Mouse (Mus musculus): ENCODE measurements around the gene Mms19. TPM values are rescaled to one million over a fixed set of nuclear protein-coding genes. Genes with fewer than 3 reads are reported as not detected.

Gene Mms19
- polyA plus RNA-seq, 1 experiment from 2014 or later, result 17.2 TPM

- Histone ChIP-seq H3K9ac (no peak overlapping the region), H3K27me3 (replicated peaks) (no peaks in the 10 kb centered on the region), H3K27ac (replicated peaks) (no peak overlapping the region), H3K4me3 (no peak overlapping the region), H3K9me3 (no peaks in the 10 kb centered on the region), H3K4me1 (peaks cover 48% of the 10 kb centered on the region), H3K4me2 (no peak overlapping the region), H3K36me3 (no peaks in the 10 kb centered on the region)
- WGBS, result 79% methylated on average over 7 of the region's 7 CpGs
- no peak for ATAC-seq (ENCODE audit: extremely low read depth, insufficient number of reproducible peaks, low FRiP score, low TSS enrichment)
Measured at GRCm38 (mm10) chr19:42011123-42011522, 30.2 kb upstream of the Mms19 start.

- WGBS, result 67% methylated on average over 4 of the region's 4 CpGs
- H3K36me3 ChIP-seq, result no peaks in the 10 kb centered on the region
Measured at GRCm38 (mm10) chr19:42010436-42010835, 29.5 kb upstream of the Mms19 start.

GRCm38 (mm10) chr19:42009067-42009466, 28.1 kb upstream of the Mms19 start:
- Histone ChIP-seq H3K27ac (replicated peaks) (peak overlapping the region; percentile 65), H3K9me3 (no peaks in the 10 kb centered on the region), H3K4me2 (no peak overlapping the region), H3K27me3 (replicated peaks) (no peaks in the 10 kb centered on the region), H3K9ac (0 out of 2 replicates have a peak overlapping the region, but pooled peaks have one; percentile 12), H3K4me1 (peaks cover 62% of the 10 kb centered on the region), H3K36me3 (no peaks in the 10 kb centered on the region), H3K4me3 (no peak overlapping the region)
- no peak for ATAC-seq (ENCODE audit: extremely low read depth, insufficient number of reproducible peaks, low FRiP score, low TSS enrichment)
- WGBS, result 55% methylated on average over 7 of the region's 7 CpGs

More at GRCm38 (mm10) chr19:42010436-42010835, 29.5 kb upstream of the Mms19 start:
- Histone ChIP-seq H3K9ac (no peak overlapping the region), H3K4me1 (peaks cover 48% of the 10 kb centered on the region), H3K27me3 (replicated peaks) (no peaks in the 10 kb centered on the region), H3K9me3 (no peaks in the 10 kb centered on the region), H3K27ac (replicated peaks) (no peak overlapping the region), H3K4me3 (no peak overlapping the region), H3K4me2 (no peak overlapping the region)
- ATAC-seq (ENCODE audit: extremely low read depth, insufficient number of reproducible peaks, low FRiP score, low TSS enrichment), result no peak

GRCm38 (mm10) chr19:42008586-42008985, 27.6 kb upstream of the Mms19 start:
- H3K9ac ChIP-seq, result 0 out of 2 replicates have a peak overlapping the region, but pooled peaks have one; percentile 12
- no peaks in the 10 kb centered on the region for H3K36me3 ChIP-seq
- no peaks in the 10 kb centered on the region for H3K9me3 ChIP-seq
- H3K27me3 ChIP-seq (replicated peaks), result no peaks in the 10 kb centered on the region
- no peak overlapping the region for H3K4me2 ChIP-seq
- peak overlapping the region; percentile 65 for H3K27ac ChIP-seq (replicated peaks)
- no peak overlapping the region for H3K4me3 ChIP-seq
- 47% methylated on average over 3 of the region's 3 CpGs for WGBS
- ATAC-seq (ENCODE audit: extremely low read depth, insufficient number of reproducible peaks, low FRiP score, low TSS enrichment), result no peak
- H3K4me1 ChIP-seq, result peaks cover 66% of the 10 kb centered on the region

GRCm38 (mm10) chr19:42006568-42006967, 25.6 kb upstream of the Mms19 start:
- Histone ChIP-seq H3K36me3 (no peaks in the 10 kb centered on the region), H3K4me1 (peaks cover 66% of the 10 kb centered on the region), H3K27ac (replicated peaks) (no peak overlapping the region), H3K4me3 (no peak overlapping the region), H3K4me2 (no peak overlapping the region), H3K9ac (peak overlapping the region; percentile 34; the same call in 1 of the 2 replicates), H3K27me3 (replicated peaks) (no peaks in the 10 kb centered on the region), H3K9me3 (no peaks in the 10 kb centered on the region)
- no peak for ATAC-seq (ENCODE audit: extremely low read depth, insufficient number of reproducible peaks, low FRiP score, low TSS enrichment)
- 68% methylated on average over 8 of the region's 8 CpGs for WGBS

GRCm38 (mm10) chr19:42005616-42006015, 24.7 kb upstream of the Mms19 start:
- Histone ChIP-seq H3K36me3 (no peaks in the 10 kb centered on the region), H3K4me2 (no peak overlapping the region), H3K27ac (replicated peaks) (peak overlapping the region; percentile 37; the same call in 1 of the 2 replicates), H3K27me3 (replicated peaks) (no peaks in the 10 kb centered on the region), H3K9ac (no peak overlapping the region), H3K4me1 (peaks cover 68% of the 10 kb centered on the region), H3K9me3 (no peaks in the 10 kb centered on the region), H3K4me3 (no peak overlapping the region)
- no peak for ATAC-seq (ENCODE audit: extremely low read depth, insufficient number of reproducible peaks, low FRiP score, low TSS enrichment)
- WGBS, result 45% methylated on average over 3 of the region's 3 CpGs

- H3K9me3 ChIP-seq, result no peaks in the 10 kb centered on the region
- no peaks in the 10 kb centered on the region for H3K27me3 ChIP-seq (replicated peaks)
- H3K36me3 ChIP-seq, result no peaks in the 10 kb centered on the region
- peaks cover 77% of the 10 kb centered on the region for H3K4me1 ChIP-seq
- H3K4me3 ChIP-seq, result no peak overlapping the region
- 29% methylated on average over 6 of the region's 6 CpGs for WGBS
- no peak overlapping the region for H3K4me2 ChIP-seq
- no peak overlapping the region for H3K9ac ChIP-seq
- ATAC-seq (ENCODE audit: extremely low read depth, insufficient number of reproducible peaks, low FRiP score, low TSS enrichment), result no peak
- H3K27ac ChIP-seq (replicated peaks), result peak overlapping the region; percentile 63
Measured at GRCm38 (mm10) chr19:42004258-42004657, 23.3 kb upstream of the Mms19 start.

- Histone ChIP-seq H3K4me3 (no peak overlapping the region), H3K9ac (no peak overlapping the region), H3K27me3 (replicated peaks) (no peaks in the 10 kb centered on the region), H3K36me3 (no peaks in the 10 kb centered on the region), H3K4me2 (no peak overlapping the region), H3K27ac (replicated peaks) (peak overlapping the region; percentile 58), H3K9me3 (no peaks in the 10 kb centered on the region), H3K4me1 (peaks cover 75% of the 10 kb centered on the region)
- 85% methylated on average over 12 of the region's 12 CpGs for WGBS
- ATAC-seq (ENCODE audit: extremely low read depth, insufficient number of reproducible peaks, low FRiP score, low TSS enrichment), result no peak
Measured at GRCm38 (mm10) chr19:42001253-42001980, 20.5 kb upstream of the Mms19 start.

GRCm38 (mm10) chr19:42000446-42000958, 19.5 kb upstream of the Mms19 start:
- Histone ChIP-seq H3K4me2 (no peak overlapping the region), H3K9me3 (no peaks in the 10 kb centered on the region), H3K9ac (peak overlapping the region; percentile 58; the same call in 1 of the 2 replicates), H3K27ac (replicated peaks) (peak overlapping the region; percentile 58), H3K36me3 (no peaks in the 10 kb centered on the region), H3K4me1 (peaks cover 75% of the 10 kb centered on the region), H3K27me3 (replicated peaks) (no peaks in the 10 kb centered on the region), H3K4me3 (no peak overlapping the region)
- no peak for ATAC-seq (ENCODE audit: extremely low read depth, insufficient number of reproducible peaks, low FRiP score, low TSS enrichment)
- WGBS, result 33% methylated on average over 4 of the region's 4 CpGs

GRCm38 (mm10) chr19:41999688-42000283, 18.8 kb upstream of the Mms19 start:
- no peak overlapping the region for H3K4me3 ChIP-seq
- peak overlapping the region; percentile 58 for H3K27ac ChIP-seq (replicated peaks)
- H3K9ac ChIP-seq, result no peak overlapping the region
- no peaks in the 10 kb centered on the region for H3K27me3 ChIP-seq (replicated peaks)
- no peaks in the 10 kb centered on the region for H3K9me3 ChIP-seq
- no peaks in the 10 kb centered on the region for H3K36me3 ChIP-seq
- 71% methylated on average over 4 of the region's 4 CpGs for WGBS
- ATAC-seq (ENCODE audit: extremely low read depth, insufficient number of reproducible peaks, low FRiP score, low TSS enrichment), result no peak
- peaks cover 73% of the 10 kb centered on the region for H3K4me1 ChIP-seq
- H3K4me2 ChIP-seq, result no peak overlapping the region

GRCm38 (mm10) chr19:41998770-41999548, 18.0 kb upstream of the Mms19 start:
- Histone ChIP-seq H3K4me3 (no peak overlapping the region), H3K27ac (replicated peaks) (peak overlapping the region; percentile 58), H3K36me3 (no peaks in the 10 kb centered on the region), H3K9me3 (no peaks in the 10 kb centered on the region), H3K4me2 (no peak overlapping the region), H3K27me3 (replicated peaks) (no peaks in the 10 kb centered on the region), H3K9ac (no peak overlapping the region), H3K4me1 (peaks cover 68% of the 10 kb centered on the region)
- 70% methylated on average over 9 of the region's 9 CpGs for WGBS
- no peak for ATAC-seq (ENCODE audit: extremely low read depth, insufficient number of reproducible peaks, low FRiP score, low TSS enrichment)
